Mouse (Mus musculus): ENCODE measurements at regions not wholly inside any gene's neighbourhood (a gene's known extent, or its start where the extent isn't known, plus 50 kb on each side); places are given as distances from the start of the nearest gene placed in this dataset.

DNA sequence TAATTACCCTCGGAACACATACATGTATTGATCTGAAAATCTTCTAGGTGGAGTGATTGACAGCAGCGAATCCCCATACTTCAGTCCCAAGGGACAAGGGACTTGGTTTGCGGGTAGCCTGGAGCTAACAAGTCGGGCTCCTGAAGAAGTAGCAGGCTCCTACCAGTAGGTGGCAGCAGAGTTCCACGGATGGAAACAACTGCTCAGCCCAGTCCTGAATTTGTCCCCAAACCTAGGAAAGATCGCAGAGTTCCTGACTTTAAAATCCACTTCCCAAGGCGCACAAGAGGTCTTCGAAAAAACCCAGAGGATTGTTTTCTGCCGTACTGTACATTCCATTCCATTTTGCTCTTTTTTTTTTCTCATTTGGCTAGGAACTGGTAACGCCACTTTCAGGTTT is 169.4 kb downstream of the Arrdc4 start:
- peak; percentile 87 for DNase-seq (ENCODE audit: extremely low spot score)

DNA sequence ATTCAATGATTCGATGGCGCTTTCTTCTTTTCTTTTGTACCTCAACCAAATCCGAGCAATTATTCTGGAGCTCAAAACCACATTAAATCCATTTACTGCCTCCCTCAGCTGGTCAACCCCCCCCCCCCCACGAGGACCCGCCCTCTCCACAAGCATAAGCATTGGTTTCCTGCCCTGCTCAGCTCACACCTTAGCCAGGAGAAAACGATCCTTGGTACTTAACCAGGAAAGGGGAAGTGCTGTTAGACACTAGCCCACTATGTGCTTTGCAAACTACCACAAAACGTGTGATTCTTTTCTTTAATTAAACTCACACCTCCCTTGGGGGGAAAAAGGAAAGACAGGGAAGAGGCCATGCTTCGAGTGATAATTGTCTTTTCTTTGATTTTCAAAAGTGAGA is 169.8 kb downstream of the Arrdc4 start:
- no peak for DNase-seq (ENCODE audit: extremely low spot score)

DNA sequence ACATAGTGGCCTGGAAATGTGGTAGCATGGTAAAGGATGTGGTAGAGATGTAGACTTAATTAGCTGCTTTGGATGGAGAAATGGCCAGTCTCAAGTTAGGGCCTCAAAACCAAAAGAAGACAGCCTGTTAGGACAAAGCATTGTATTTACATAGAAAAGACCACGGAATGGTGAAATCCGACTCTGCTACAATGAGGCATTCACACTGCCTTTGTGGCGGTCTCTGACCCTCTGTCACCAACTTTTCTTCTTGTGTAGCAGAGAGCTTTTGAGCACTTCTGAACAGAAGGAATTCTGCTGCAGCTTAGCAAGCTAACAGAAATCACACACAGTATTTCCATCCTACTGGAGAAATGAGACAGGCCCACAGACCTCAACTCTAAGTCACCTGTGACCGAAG is 177.7 kb downstream of the Arrdc4 start:
- DNase-seq (ENCODE audit: extremely low spot score): peak; percentile 9

DNA sequence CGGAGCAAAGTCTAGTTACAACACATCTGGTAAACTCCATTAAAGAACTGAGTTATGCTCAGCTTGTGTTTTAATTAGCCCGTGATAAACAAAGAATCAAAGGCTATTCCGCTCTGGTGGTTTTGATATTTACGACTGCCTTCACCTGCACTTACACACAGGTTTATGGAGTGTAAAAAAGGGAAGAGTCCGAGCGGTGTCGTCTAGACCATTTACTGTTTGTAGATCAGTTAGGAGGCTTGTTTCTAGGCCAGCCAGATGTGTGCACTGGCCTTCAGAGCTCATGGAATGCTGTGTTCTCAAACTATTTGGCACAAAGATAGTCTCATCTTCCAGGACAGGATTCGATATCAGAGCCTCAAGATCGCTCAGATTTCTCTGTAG is 180.9 kb downstream of the Arrdc4 start:
- no peak for DNase-seq (ENCODE audit: extremely low spot score)

DNA sequence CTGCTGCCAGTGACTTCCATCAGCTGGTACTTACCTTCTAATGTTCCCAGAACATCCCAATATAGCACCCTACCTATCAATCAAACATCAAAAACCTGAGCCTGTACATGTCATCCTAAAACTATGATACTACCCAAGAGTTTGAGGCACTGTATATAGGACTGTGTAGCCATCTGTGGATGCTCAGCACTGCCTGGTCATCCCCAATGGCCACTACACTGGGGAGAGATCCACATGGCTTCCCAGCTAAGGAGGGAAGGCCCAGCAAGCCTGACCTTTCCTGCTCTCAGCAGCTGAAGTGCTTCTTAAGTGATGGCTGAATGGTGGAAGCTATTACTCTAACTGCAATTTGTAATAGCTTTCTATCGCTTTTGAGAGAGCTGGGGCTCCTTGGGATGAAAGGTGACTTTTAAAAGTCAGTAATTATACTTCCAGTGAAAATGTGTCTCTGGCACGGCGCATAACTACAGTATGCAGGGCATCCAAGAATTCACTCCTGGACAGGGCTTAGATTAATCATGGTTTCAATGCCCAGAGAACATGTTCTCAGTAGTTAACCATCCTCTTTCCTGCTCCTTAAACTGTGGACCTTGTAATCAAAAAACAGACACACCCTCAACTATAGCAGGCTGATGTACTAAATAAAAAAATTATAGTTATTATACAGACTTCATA is 181.5 kb downstream of the Arrdc4 start:
- DNase-seq (ENCODE audit: extremely low spot score): no peak

DNA sequence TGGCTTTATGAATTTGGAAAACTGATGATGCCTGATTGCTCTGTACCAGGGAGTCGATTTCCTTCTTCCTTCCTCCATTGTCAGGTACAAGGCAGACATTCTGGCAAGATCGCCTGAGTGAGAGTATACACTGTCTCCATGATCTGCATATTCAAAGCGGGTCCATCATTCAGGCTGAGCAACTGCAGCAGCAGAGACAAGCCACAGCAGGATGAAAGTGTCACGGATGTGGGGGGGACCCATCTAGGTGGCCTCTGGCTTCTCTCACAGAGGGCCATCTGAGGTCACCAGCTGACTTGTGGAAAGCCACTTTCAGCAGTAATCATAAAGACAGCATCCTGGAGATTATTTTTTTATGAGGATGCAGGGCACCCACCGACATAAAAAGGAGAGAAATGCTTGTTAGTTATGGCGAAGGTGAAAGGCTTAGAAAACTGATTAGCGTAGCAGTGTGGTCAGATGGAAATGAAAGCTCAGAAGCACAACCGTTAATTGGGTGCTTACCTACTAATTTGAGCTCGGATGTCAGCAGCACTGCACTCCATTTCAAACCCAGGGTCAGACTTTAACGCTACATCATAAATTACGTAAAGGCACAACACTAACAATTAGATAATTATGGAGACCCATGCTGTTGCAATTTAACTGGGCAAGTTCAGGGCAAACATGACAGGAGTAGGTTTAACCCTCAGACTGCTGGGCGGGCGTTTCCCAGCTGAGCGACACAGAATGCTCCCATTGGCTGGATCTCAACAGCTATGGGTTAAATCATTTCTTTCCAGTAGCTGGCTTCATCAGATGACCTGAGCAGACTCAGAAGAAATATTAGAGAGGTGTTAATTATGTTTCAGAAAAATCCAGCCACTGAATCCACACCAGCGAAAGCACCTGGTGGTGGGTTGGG is 189.3 kb downstream of the Arrdc4 start:
- no peak for DNase-seq (ENCODE audit: extremely low spot score)

DNA sequence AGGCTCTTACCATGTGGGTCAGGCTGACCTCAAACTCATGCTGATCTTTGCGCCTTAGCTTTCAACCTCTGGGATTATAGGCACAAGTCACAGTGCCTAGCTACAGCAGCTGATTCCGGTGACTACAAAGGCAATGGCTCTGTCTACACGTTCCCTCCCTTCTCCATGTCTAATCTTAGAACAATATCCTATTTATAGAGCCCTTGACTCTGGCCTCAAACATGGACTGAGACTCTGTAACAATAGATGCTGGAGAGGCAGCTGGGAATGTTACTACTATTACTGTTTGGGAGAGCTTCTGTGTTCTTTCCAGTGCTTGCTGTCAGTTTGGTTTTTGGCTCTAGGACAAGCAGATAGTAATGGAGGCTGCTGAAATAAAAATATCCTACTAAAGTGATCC is 198.7 kb downstream of the Arrdc4 start:
- no peak for DNase-seq (ENCODE audit: extremely low spot score)

DNA sequence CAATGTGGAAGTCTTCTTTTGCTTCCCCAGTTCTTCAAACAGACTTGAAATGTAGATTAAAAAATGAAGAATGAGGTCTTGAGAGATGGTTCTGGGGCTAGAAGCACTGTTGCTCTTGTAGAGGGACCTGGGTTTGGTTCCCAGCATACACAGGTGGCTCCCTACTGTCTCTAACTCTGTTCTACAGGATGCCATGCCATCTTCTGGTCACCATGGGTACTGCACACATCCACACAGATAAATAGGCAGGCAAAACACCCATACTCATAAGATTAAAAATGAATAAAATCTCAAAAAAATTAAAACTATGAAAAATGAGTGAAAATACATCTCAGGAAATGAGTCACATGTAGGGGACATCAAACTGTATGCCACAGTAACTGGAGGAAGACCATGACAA is 200.9 kb downstream of the Arrdc4 start:
- no peak for DNase-seq (ENCODE audit: extremely low spot score)

DNA sequence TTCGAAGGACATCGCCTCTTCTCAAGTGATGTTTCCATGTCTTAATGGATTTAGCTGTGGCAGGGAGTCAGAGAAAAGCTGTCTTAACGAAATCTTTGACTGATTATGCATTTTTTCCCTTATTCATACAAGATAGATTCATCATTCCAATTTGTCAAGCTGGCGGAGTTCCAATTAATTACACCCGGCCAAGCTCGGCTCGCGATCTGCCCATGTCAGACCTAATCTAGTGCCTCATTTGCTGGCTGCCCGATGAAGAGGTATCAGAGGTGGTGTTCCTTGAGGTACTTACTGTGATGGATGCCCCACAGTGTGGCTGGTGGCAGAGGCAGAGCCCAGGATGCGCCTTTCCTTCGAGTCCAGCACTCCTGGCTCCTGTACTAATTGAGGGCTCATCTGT is 204.9 kb downstream of the Arrdc4 start:
- DNase-seq (ENCODE audit: extremely low spot score): no peak

DNA sequence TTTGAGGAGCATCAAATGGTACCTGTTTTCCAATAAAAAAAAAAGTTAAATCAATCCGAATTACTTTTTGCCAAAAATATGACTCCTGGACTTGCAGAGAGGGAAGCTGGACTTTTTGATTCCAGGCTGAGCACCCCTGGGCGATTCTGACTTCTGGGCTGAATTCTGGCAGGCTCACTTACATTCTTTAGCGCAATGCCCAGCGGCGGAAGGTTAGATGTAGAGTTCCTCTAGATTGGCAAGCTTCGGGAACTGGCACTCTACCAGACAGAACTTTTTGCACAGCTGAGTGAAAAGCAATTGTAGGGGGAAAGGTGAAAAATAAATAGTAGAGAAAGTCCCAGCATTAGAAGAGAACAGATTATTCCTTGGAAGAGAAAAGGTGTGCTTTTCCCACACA is 235.5 kb downstream of the Fam169b start:
- DNase-seq (ENCODE audit: extremely low spot score): no peak

DNA sequence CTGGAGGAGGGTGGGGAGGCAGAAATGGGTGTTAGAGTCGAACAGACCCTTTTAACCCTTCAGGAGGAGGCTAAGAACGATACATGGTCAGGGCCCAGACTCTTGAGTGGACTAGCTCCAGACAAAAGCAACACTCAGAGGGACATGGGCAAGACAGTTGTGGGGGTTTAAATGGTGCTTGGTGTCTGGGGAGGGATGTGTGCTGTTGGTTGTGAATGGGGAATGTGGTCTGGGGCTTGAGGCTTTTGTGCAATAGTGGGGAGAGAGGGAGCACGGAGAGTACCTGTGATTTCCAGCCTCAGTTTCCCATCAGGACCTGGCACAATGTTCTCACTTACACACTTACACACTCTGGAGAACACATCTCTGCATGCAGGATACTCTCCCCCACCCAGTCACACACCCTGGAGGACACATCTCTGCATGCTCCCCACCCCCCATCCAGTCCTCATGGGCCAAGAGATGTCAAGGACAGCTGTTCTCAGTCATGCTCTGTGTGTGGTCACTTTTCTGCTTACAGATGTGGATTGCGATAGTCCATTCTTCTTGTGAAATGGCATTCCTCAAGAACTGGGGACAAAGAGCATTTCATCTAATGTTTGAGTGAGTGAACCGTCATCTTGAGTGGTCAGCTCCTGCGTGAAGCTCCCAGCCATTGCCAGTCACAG is 217.6 kb downstream of the Fam169b start:
- DNase-seq (ENCODE audit: extremely low spot score): no peak

DNA sequence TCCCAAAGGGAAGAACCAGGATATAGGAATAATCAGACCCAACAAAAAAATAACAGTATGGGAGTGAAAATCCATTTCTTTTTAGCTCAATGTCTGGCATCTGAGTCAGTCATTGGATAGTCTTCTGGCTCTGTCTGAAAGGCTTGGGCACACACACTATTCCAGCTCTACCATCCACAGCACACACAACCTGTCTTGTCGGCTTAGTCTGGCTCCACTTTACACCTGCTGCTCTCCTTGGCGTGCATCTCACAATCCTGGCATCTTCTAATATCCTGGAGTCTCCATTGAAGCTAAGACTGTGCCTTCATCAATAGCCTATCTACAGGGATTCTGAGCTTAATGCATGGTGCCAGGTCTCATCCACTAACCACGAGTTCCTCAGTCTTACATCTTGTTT is 213.0 kb downstream of the Fam169b start:
- no peak for DNase-seq (ENCODE audit: extremely low spot score)

DNA sequence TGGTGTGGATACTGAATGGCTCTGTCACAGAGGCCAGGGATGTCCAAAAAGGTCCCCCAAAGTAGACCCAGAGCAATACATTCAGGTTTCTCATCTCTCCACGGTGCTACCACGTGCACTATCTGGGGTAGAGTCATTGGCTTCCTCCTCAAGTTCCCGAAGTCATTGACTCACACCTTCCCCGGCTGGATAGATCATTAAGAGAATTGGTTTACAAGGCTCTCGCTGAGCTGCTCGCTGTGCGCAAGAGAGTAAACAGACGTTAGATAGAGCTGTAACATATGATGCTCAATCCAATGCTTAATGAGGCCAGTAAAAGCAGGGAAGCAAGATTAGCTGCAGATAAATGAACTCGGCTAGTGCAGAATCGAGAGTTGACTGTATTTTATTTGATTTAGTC is 208.9 kb downstream of the Fam169b start:
- no peak for DNase-seq (ENCODE audit: extremely low spot score)

DNA sequence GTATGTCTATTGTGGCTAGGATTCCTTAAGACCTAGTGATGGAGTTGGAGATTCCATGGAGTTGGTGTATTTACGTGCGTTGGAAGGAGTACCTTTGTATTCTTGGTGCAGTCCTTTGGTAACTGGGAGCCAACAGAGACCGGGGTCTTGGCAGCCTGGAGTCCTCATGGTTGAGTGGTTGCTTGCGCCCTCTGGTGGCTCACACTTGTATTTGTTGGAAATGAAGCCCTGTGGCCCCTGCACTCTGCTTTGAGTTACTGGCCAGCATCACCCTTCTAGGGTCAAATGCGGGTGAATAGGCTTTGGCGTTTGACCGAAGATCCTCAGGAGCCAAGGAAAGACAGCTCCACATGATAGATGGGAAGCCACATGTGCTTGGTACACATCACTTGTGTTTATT is 207.1 kb downstream of the Fam169b start:
- DNase-seq (ENCODE audit: extremely low spot score): peak; percentile 76

DNA sequence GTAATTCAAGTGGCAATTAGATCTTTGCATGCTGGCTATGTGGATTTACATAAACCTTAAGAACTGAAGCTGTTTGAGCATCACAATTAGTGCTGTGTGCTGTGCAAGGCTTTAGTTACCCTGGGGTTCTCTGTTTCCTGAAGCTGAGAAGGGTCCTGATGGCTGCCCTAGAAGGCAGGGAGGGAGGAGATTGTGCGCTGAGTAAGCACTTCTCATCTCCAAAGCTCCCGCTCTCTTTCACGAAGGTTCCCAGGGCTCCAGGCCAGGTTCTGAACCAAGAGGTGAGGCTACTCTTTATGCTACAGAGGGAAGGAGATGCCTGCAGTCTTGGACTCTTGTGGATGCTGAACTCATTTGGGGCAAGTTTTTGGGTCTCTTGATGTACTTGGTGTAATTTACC is 206.7 kb downstream of the Fam169b start:
- DNase-seq (ENCODE audit: extremely low spot score): no peak

DNA sequence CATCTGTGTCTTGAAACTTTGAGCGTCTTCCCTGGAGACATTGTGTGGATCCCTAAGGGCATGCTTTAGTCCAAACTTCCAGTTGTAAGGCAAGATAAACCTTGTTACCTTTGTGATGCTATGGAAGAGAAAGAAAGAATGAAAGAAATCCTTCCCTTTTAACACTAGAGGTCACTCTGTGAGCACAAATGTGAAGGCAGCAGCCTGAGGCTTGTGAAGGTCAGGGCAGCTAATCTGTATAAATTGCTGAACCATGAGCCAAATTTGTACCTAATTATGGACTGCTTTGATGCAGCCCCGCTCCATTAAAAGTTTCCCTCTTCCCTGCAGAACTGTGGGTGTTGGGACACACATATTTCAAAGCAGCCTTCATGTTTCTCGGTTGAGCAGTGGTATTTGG is 204.4 kb downstream of the Fam169b start:
- DNase-seq (ENCODE audit: extremely low spot score): no peak

DNA sequence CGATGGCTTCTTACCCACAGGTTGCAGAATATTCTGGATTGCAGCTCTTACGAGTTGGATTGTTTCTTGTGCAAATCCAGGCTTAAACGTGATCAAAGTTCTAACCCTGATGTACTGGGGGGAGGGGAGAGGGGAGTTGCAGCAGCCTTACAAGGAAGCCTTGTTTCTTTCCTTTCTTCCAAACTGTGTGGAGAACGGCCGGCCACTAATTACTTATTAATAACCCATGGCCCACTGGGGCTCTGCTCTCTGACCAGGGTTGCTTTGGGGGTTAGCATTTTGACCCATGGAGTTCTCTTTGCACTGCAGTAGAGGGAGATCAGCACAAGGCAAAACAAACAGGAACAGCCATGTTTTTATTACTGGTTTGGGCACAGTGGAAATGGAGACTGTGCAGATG is 199.2 kb downstream of the Fam169b start:
- no peak for DNase-seq (ENCODE audit: extremely low spot score)

DNA sequence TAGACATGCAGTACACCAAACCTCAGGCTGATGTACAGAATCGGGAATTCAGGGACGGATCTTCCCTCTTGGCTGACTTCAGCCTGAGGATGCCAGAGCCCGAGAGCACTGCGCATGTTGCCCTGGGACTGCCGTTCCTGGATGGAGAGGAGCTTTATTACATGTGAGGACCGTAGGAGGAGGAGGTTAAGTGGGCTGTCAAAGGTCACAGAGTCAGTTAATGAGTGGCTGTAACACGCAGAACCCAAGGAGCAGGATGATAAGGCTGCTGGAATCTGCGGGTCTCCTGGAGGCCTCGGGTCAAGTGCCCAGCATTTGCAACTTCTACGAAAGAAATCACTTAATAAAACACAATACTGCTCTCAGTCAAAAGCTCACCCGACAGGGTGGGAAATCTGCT is 197.3 kb downstream of the Fam169b start:
- no peak for DNase-seq (ENCODE audit: extremely low spot score)

DNA sequence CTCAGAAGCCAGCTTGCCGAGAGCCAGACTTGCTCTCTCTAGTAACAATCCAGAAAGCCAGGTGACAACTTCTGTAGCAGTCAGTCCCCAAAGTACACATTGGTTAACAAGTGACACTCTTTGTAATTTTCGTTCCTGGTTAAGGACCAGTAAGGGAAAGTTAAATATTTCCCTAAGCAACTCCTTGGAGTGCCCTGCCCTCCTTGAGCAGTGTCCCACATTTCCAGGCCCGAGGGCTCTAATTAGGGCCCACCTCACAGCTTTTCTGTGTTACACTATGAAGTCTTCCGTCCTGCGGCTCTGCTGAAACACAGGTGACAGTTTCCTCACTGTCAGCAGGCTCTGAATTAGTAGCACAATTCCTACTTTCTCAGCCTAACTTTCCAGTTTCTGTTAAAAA is 194.9 kb downstream of the Fam169b start:
- DNase-seq (ENCODE audit: extremely low spot score): no peak

DNA sequence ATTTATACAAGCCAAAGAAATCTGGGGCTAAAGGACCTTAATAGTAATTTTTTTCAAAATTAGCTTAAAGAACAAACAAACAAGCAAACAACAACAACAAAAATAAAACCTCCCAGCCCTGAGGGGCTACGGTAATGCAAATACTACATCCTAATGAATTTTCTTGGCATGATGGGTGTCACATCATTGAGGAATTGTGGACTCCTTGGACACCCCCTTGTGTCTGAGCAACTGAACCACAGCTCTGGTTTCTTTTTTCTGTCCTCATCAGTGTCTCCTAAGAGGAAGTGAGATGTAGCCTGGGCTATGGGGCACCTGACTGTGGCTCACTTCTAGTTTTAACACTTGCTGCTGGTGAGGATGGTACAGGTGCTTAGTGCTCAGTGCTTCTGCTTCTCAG is 184.2 kb downstream of the Fam169b start:
- no peak for DNase-seq (ENCODE audit: extremely low spot score)

DNA sequence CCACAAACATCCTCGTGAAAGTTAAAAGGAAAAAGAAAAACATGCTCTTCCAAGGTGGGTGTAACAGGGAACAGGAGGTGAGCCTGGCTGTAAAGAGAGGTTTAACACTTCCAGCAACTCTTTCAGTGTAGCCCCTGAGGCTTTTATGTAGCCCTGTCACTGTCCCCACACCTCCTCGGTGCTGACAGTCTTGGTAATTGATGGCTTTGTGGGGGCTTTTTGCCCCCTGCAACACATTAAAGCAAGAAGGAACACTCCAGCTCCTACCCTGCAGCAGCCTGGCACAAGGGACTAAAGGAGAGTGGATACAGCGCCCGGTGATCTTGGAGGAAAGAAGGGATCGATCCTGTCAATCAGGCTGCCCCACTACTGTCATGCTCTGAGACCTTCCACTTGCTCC is 181.8 kb downstream of the Fam169b start:
- peak; percentile 28 for DNase-seq (ENCODE audit: extremely low spot score)

DNA sequence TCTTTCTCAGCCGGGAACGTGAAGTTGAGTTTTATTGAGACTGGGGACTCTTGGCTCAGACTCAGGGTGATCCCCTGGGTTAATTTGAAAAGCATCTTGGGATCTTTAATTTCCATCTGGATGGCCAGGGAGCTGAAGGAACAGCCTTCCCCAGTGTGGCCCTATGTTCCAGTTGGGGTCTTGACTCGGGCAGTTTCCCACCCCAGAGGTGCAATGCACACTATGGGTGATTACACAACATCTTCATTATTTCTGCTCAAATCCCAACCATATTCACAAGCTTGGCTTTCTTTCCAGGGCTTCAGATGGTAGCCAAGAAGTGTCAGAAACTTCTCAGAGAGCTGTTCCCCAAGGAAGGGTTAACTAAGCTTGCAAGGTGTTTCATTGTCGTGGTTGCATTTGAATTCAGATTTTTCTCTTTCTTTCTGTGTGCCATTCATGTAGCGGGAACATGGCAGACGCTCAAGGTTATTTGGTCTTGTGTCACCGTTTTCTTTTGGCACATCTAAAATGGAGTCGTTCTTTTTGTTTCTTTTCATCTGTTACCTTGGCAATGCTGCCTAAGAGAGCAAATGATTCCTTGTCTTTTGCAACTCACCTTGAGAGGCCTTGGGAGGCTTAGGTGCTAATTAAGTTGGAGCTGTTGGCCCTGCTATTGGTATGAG is 179.5 kb downstream of the Fam169b start:
- DNase-seq (ENCODE audit: extremely low spot score): no peak
